Mouse (Mus musculus) heart, embryonic 12.5 days (tissue): ENCODE data around the gene Spata31d1b. TPM values are rescaled to one million over a fixed set of nuclear protein-coding genes. Genes with fewer than 3 reads are reported as not detected.

Source experiments
- ATAC-seq: fragments of 200-750 bp; cut with Nextera tagmentation; 2 replicates; pipeline ENCODE4 v1.8.0; 2017; ENCODE audit warnings: moderate TSS enrichment, moderate library complexity; ENCODE audit not compliant: insufficient number of reproducible peaks, low FRiP score
- H3K27ac ChIP-seq: fragments of 300-500 bp; sonication (generic); 2 replicates; pipeline ENCODE4 v1.5.1; 2016; ENCODE audit warnings: mild to moderate bottlenecking, moderate library complexity; ENCODE audit not compliant: poor library complexity, severe bottlenecking
- H3K27me3 ChIP-seq: fragments of 300-500 bp; sonication (generic); replicated peaks from 2 replicates; pipeline ENCODE4 v1.6.1; 2016; ENCODE audit warnings: mild to moderate bottlenecking, moderate library complexity
- H3K36me3 ChIP-seq: fragments of 300-500 bp; sonication (generic); 2 replicates; pipeline ENCODE4 v1.6.1; 2016; ENCODE audit warnings: mild to moderate bottlenecking, moderate library complexity
- H3K4me1 ChIP-seq: fragments of 300-500 bp; sonication (generic); replicated peaks from 2 replicates; pipeline ENCODE4 v1.6.1; 2016; ENCODE audit warnings: mild to moderate bottlenecking
- H3K4me2 ChIP-seq: fragments of 300-500 bp; sonication (generic); 2 replicates; pipeline ENCODE4 v1.6.1; 2016; ENCODE audit warnings: mild to moderate bottlenecking, moderate library complexity
- H3K4me3 ChIP-seq: fragments of 300-500 bp; sonication (generic); 2 replicates; pipeline ENCODE4 v1.5.1; 2016; ENCODE audit warnings: mild to moderate bottlenecking
- H3K9ac ChIP-seq: fragments of 300-500 bp; sonication (generic); 2 replicates; pipeline ENCODE4 v1.6.1; 2016; ENCODE audit warnings: mild to moderate bottlenecking, moderate library complexity
- H3K9me3 ChIP-seq: fragments of 300-500 bp; sonication (generic); replicated peaks from 2 replicates; pipeline ENCODE4 v1.6.1; 2016; ENCODE audit warnings: mild to moderate bottlenecking, moderate library complexity
- WGBS: fragments of 180-500 bp; shearing (Covaris S2); methylation state at CpG from one replicate; pipeline ENCODE4 v1.1.7; 2016; 5-methylcytosine and 5-hydroxymethylcytosine counted together
- polyA plus RNA-seq: library from polyadenylated mRNA; unstranded; fragments of >200 nt; fragmentation: Nextera tagmentation; extraction: Ambion mirVana; gene quantifications from 2 replicates; pipeline ENCODE4 v1.2.1, GENCODE M21; 2016

The Spata31d1b gene
- polyA plus RNA-seq, 1 experiment from 2014 or later: not detected

- no peak overlapping the region for H3K4me3 ChIP-seq
- no peaks in the 10 kb centered on the region for H3K9me3 ChIP-seq
- no peak overlapping the region for H3K9ac ChIP-seq
- H3K4me2 ChIP-seq: no peak overlapping the region
- no peaks in the 10 kb centered on the region for H3K27me3 ChIP-seq
- ATAC-seq: no peak
- WGBS: 72% methylated on average over 6 of the region's 6 CpGs
- H3K27ac ChIP-seq: no peak overlapping the region
- 0 out of 2 replicates have a peak, but pooled peaks cover 3% of the 10 kb centered on the region for H3K4me1 ChIP-seq
- H3K36me3 ChIP-seq: no peaks in the 10 kb centered on the region
These were observed 33.4 kb downstream of the Spata31d1b start for GRCm38 (mm10) chr13:59745462-59745861.

- no peak overlapping the region for H3K4me2 ChIP-seq
- H3K9ac ChIP-seq: no peak overlapping the region
- WGBS: 70% methylated on average over 6 of the region's 6 CpGs
- no peaks in the 10 kb centered on the region for H3K9me3 ChIP-seq
- no peaks in the 10 kb centered on the region for H3K27me3 ChIP-seq
- 0 out of 2 replicates have a peak, but pooled peaks cover 3% of the 10 kb centered on the region for H3K4me1 ChIP-seq
- 0 out of 2 replicates have a peak, but pooled peaks have one; percentile 34 for ATAC-seq
- no peaks in the 10 kb centered on the region for H3K36me3 ChIP-seq
- no peak overlapping the region for H3K4me3 ChIP-seq
- no peak overlapping the region for H3K27ac ChIP-seq
These were observed 34.1 kb downstream of the Spata31d1b start for GRCm38 (mm10) chr13:59746164-59746563.

- ATAC-seq: no peak
- H3K9ac ChIP-seq: no peak within 1 kb of the TSS
- 0 out of 2 replicates have a peak, but pooled peaks cover 3% of the 10 kb centered on the region for H3K4me1 ChIP-seq
- no peaks in the 10 kb centered on the region for H3K27me3 ChIP-seq
- H3K4me3 ChIP-seq: no peak within 1 kb of the TSS
- no peak within 1 kb of the TSS for H3K4me2 ChIP-seq
- H3K27ac ChIP-seq: no peak within 1 kb of the TSS
- H3K36me3 ChIP-seq: no peaks in the 10 kb centered on the region
- H3K9me3 ChIP-seq: no peaks in the 10 kb centered on the region
- WGBS: 76% methylated on average over 9 of the region's 9 CpGs
These were observed 34.6 kb downstream of the Spata31d1b start, which contains the start of gene 1700014D04Rik for GRCm38 (mm10) chr13:59746711-59747110. 1700014D04Rik (minus strand) TSS chr13:59746752.

DNA sequence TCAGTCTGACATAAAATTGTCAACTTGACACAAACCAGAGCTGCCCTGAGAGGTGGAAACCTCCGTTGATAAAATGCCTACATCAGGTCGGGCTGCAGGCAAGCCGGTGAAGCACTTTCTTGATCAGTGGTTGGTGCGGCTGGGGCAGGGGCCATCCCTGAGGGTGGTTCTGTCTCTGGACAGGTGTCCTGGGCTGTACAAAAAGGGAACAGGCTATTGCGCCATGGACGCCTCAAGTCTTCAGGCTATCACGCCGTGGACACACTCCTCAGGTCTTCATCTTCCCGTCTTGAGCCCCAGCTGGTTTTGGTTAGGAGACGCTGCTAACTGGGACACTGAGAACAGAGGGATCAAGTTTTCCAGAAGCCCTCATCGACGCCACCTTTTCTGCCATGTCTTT, 38.2 kb downstream of the Spata31d1b start:
- H3K4me1 ChIP-seq: 0 out of 2 replicates have a peak, but pooled peaks cover 2% of the 10 kb centered on the region
- no peaks in the 10 kb centered on the region for H3K27me3 ChIP-seq
- H3K4me2 ChIP-seq: no peak overlapping the region
- 60% methylated on average over 12 of the region's 12 CpGs for WGBS
- H3K9me3 ChIP-seq: no peaks in the 10 kb centered on the region; the same call in 1 of the 2 replicates
- peaks cover 18% of the 10 kb centered on the region for H3K36me3 ChIP-seq
- H3K27ac ChIP-seq: no peak overlapping the region
- H3K4me3 ChIP-seq: no peak overlapping the region
- H3K9ac ChIP-seq: no peak overlapping the region
- ATAC-seq: no peak

GRCm38 (mm10) chr13:59756906-59757305, 44.8 kb downstream of the Spata31d1b start:
- peaks cover 22% of the 10 kb centered on the region for H3K4me1 ChIP-seq
- H3K9ac ChIP-seq: no peak overlapping the region
- H3K27me3 ChIP-seq: no peaks in the 10 kb centered on the region
- no peak for ATAC-seq
- no peak overlapping the region for H3K4me2 ChIP-seq
- no peak overlapping the region for H3K4me3 ChIP-seq
- 78% methylated on average over 7 of the region's 7 CpGs for WGBS
- H3K9me3 ChIP-seq: no peaks in the 10 kb centered on the region; the same call in 1 of the 2 replicates
- H3K27ac ChIP-seq: no peak overlapping the region
- H3K36me3 ChIP-seq: peaks cover 76% of the 10 kb centered on the region

GRCm38 (mm10) chr13:59762791-59763190, 50.7 kb downstream of the Spata31d1b start:
- H3K4me1 ChIP-seq: peaks cover 49% of the 10 kb centered on the region
- WGBS: 82% methylated on average over 7 of the region's 7 CpGs
- H3K4me2 ChIP-seq: no peak overlapping the region
- H3K4me3 ChIP-seq: no peak overlapping the region
- no peaks in the 10 kb centered on the region for H3K9me3 ChIP-seq
- peaks cover 52% of the 10 kb centered on the region for H3K36me3 ChIP-seq
- H3K9ac ChIP-seq: no peak overlapping the region
- H3K27me3 ChIP-seq: no peaks in the 10 kb centered on the region
- ATAC-seq: no peak
- H3K27ac ChIP-seq: no peak overlapping the region

GRCm38 (mm10) chr13:59766786-59767515, 54.9 kb downstream of the Spata31d1b start:
- Histone ChIP-seq H3K9ac (peak overlapping the region; percentile 54), H3K27me3 (no peaks in the 10 kb centered on the region), H3K9me3 (no peaks in the 10 kb centered on the region), H3K4me3 (peak overlapping the region; percentile 91), H3K4me2 (peak overlapping the region; percentile 81), H3K4me1 (peaks cover 53% of the 10 kb centered on the region), H3K27ac (peak overlapping the region; percentile 42), H3K36me3 (peaks cover 10% of the 10 kb centered on the region)
- 60% methylated on average over 11 of the region's 11 CpGs for WGBS
- ATAC-seq: no peak

GRCm38 (mm10) chr13:59768531-59768930, 56.4 kb downstream of the Spata31d1b start:
- peaks cover 50% of the 10 kb centered on the region for H3K4me1 ChIP-seq
- 18% methylated on average over 13 of the region's 13 CpGs for WGBS

More at GRCm38 (mm10) chr13:59768531-59768930, 56.4 kb downstream of the Spata31d1b start:
- ATAC-seq: no peak
- Histone ChIP-seq H3K9ac (peak overlapping the region; percentile 96), H3K4me2 (peak overlapping the region; percentile 81), H3K27me3 (no peaks in the 10 kb centered on the region), H3K27ac (peak overlapping the region; percentile 99), H3K9me3 (no peaks in the 10 kb centered on the region), H3K4me3 (peak overlapping the region; percentile 91), H3K36me3 (peaks cover 13% of the 10 kb centered on the region)

Other genes with a start within 250 kb of the Spata31d1b start
- 13.2 and 14.9 TPM in 2 replicates for gene Agtpbp1, start 127.1 kb upstream of the Spata31d1b start, polyA plus RNA-seq
- gene Naa35, start 127.0 kb upstream of the Spata31d1b start, polyA plus RNA-seq: 80.8 and 85.4 TPM in 2 replicates
- gene Golm1, start 36.5 kb upstream of the Spata31d1b start, polyA plus RNA-seq: 63.2 and 67.6 TPM in 2 replicates
- not detected in 2 replicates for gene 4921517D22Rik, start 18.2 kb upstream of the Spata31d1b start, polyA plus RNA-seq
- not detected in 2 replicates for gene Spata31d1a, start 2.0 kb upstream of the Spata31d1b start, polyA plus RNA-seq
- not detected in 2 replicates for gene Spata31d1d, start 19.5 kb downstream of the Spata31d1b start, polyA plus RNA-seq
- 0.17 TPM in 1 of 2 replicates, not detected in the other for gene 1700014D04Rik, start 34.5 kb downstream of the Spata31d1b start, polyA plus RNA-seq
- 155 and 159 TPM in 2 replicates for gene Isca1, start 57.5 kb downstream of the Spata31d1b start, polyA plus RNA-seq
- not detected in 2 replicates for gene Gm49354, start 70.0 kb downstream of the Spata31d1b start, polyA plus RNA-seq
- gene Tut7, start 110.9 kb downstream of the Spata31d1b start, polyA plus RNA-seq: 45.3 and 46.4 TPM in 2 replicates